Comparison of ENCODE assay signal across 16 mouse cellular contexts in the genomic region with DNA sequence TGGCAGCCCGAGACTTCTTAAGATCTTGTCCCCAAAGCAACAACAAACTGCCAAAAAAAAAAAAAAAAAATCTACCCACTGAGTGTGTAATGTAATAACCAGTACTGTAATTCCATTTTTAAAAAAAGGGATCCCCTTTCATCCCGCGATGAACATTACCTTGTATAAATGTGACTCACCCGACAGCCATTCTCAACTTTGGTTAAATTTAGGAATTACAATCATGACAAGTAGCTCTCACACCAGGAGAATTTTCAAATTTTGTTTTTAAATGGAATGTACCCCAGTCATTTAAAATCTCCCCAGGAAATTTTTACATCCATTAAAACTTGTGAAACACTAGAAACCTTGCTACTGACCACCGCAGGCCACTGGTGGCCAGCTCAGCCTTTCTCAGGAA. TPM values are rescaled to one million over a fixed set of nuclear protein-coding genes. Genes with fewer than 3 reads are reported as not detected.
DNase-seq lines count a peak whose midpoint lies in the region; ATAC-seq and TF ChIP-seq lines count a peak whose summit lies in the region.
"Had no signal": no experiment of that assay in that cellular context is flagged by ENCODE, and none has a peak within 500 bp of the region (broad histone marks: within the 10 kb centered on the region; RNA-seq: fewer than 3 reads in every experiment).

No protein-coding gene starts in this region.

- TF ChIP-seq CTCF in kidney, postnatal 0 days (IDR thresholded peaks at IDR 0.05; ENCODE audit: low read depth): no peak
- TF ChIP-seq CTCF in MEL (IDR thresholded peaks at IDR 0.05 in 2 of 3, conservative IDR thresholded peaks at IDR 0.05 in 1 of 3; ENCODE audit: control insufficient read depth in 1 of 3, insufficient read depth in 1 of 3, low read depth in 2 of 3, low read length in 3 of 3, poor library complexity in 1 of 3, severe bottlenecking in 1 of 3): no peak

- WGBS in kidney, postnatal 0 days: 72% methylated on average over 5 of the region's 5 CpGs
- WGBS in embryonic facial prominence, embryonic 10.5 days: 92% methylated on average over 5 of the region's 5 CpGs
- 75% methylated on average over 5 of the region's 5 CpGs for WGBS in limb, embryonic 11.5 days

- TF ChIP-seq POLR2A in MEL (IDR thresholded peaks at IDR 0.05; ENCODE audit: control insufficient read depth in 1 of 2, insufficient read depth in 1 of 2, low read depth in 1 of 2, low read length in 2 of 2, poor library complexity in 1 of 2): no peak

- H3K4me2 ChIP-seq in kidney, postnatal 0 days (ENCODE audit: low read length): peak overlapping the region; percentile 22; the same call in 1 of the 2 replicates
- no peak overlapping the region for H3K4me2 ChIP-seq in limb, embryonic 11.5 days (ENCODE audit: low read depth, severe bottlenecking)
- H3K4me2 ChIP-seq: heart, embryonic 11.5 days; hindbrain, embryonic 13.5 days; neural tube, embryonic 13.5 days had no signal

- 0 out of 2 replicates have a peak overlapping the region, but pooled peaks have one; percentile 42 for H3K27ac ChIP-seq in kidney, postnatal 0 days
- no peak overlapping the region for H3K27ac ChIP-seq in MEL (ENCODE audit: control insufficient read depth, low read depth, low read length)
- H3K27ac ChIP-seq in embryonic facial prominence, embryonic 10.5 days (replicated peaks): peak overlapping the region; percentile 44; the same call in 1 of the 2 replicates
- H3K27ac ChIP-seq in limb, embryonic 11.5 days (replicated peaks; ENCODE audit: low read depth, low read length): 0 out of 2 replicates have a peak overlapping the region, but pooled peaks have one; percentile 42
- H3K27ac ChIP-seq: hindbrain, embryonic 13.5 days; macrophage; midbrain, embryonic 10.5 days; neural tube, embryonic 13.5 days had no signal

- H3K4me1 ChIP-seq in kidney, postnatal 0 days (replicated peaks; ENCODE audit: insufficient read depth, low read length): peaks cover 8% of the 10 kb centered on the region; the same call in 1 of the 2 replicates
- H3K4me1 ChIP-seq in MEL (ENCODE audit: control insufficient read depth in 1 of 2, insufficient read depth in 2 of 2, low read length in 2 of 2): no peaks in the 10 kb centered on the region
- H3K4me1 ChIP-seq in embryonic facial prominence, embryonic 10.5 days: peaks cover 22% of the 10 kb centered on the region
- peaks cover 16% of the 10 kb centered on the region for H3K4me1 ChIP-seq in limb, embryonic 11.5 days (ENCODE audit: control insufficient read depth, insufficient read depth, low read length)
- H3K4me1 ChIP-seq: hindbrain, embryonic 13.5 days; midbrain, embryonic 10.5 days had no signal

- no peak for DNase-seq in kidney, postnatal 0 days (ENCODE audit: low spot score)
- DNase-seq in kidney, adult 8-10 months: no peak
- DNase-seq in MEL (ENCODE audit: low read depth, low spot score): no peak
- no peak for DNase-seq in embryonic facial prominence, embryonic 10.5 days (ENCODE audit: low spot score)
- DNase-seq in limb, embryonic 11.5 days (ENCODE audit: low spot score): no peak
- DNase-seq in testis, postnatal 10 days (ENCODE audit: low spot score): no peak
- no peak for DNase-seq in right cerebral cortex, postnatal 14 days
- DNase-seq in adrenal gland, postnatal 25 days: no peak
- DNase-seq: thymus, adult 2 months had no signal

- no peaks in the 10 kb centered on the region for H3K27me3 ChIP-seq in kidney, postnatal 0 days (ENCODE audit: insufficient read depth, low read length)
- H3K27me3 ChIP-seq in MEL (ENCODE audit: control insufficient read depth in 1 of 2, insufficient read depth in 2 of 2, low read length in 2 of 2): peaks cover 2 to 11% of the 10 kb centered on the region in 2 experiments
- no peaks in the 10 kb centered on the region for H3K27me3 ChIP-seq in embryonic facial prominence, embryonic 10.5 days (replicated peaks; ENCODE audit: low read depth, poor library complexity, severe bottlenecking)
- H3K27me3 ChIP-seq in limb, embryonic 11.5 days (ENCODE audit: control insufficient read depth, insufficient read depth, low read length): no peaks in the 10 kb centered on the region
- H3K27me3 ChIP-seq: hindbrain, embryonic 13.5 days; neural tube, embryonic 13.5 days had no signal

- no peak overlapping the region for H3K4me3 ChIP-seq in kidney, postnatal 0 days (replicated peaks; ENCODE audit: low read depth, low read length)
- H3K4me3 ChIP-seq in MEL (ENCODE audit: control insufficient read depth in 1 of 2, insufficient read depth in 1 of 2, low read depth in 2 of 2, low read length in 2 of 2): peak overlapping the region in 1 of 2 experiments; percentile 57; a peak in 1 of 4 replicates
- no peak overlapping the region for H3K4me3 ChIP-seq in embryonic facial prominence, embryonic 10.5 days
- H3K4me3 ChIP-seq in limb, embryonic 11.5 days (ENCODE audit: low read depth, low read length): no peak overlapping the region
- H3K4me3 ChIP-seq: hindbrain, embryonic 13.5 days; midbrain, embryonic 10.5 days; neural tube, embryonic 13.5 days had no signal

- no peak for TF ChIP-seq EP300 in MEL (IDR thresholded peaks at IDR 0.05; ENCODE audit: low read depth in 1 of 2, low read length in 2 of 2)

- no peaks in the 10 kb centered on the region for H3K79me2 ChIP-seq in MEL (ENCODE audit: control insufficient read depth, insufficient read depth, low read length, poor library complexity)

- ATAC-seq in kidney, postnatal 0 days (replicated peaks; ENCODE audit: low FRiP score, low read depth): no peak
- ATAC-seq in limb, embryonic 11.5 days (ENCODE audit: insufficient number of reproducible peaks, low FRiP score, low TSS enrichment, low read depth): no peak
- ATAC-seq: forebrain, embryonic 16.5 days; inflammation-experienced regulatory T-cells, adult 6 months had no signal

- no peaks in the 10 kb centered on the region for H3K36me3 ChIP-seq in kidney, postnatal 0 days (ENCODE audit: insufficient read depth, low read length)
- no peaks in the 10 kb centered on the region; a peak in 1 of 4 replicates for H3K36me3 ChIP-seq in MEL (ENCODE audit: control insufficient read depth in 1 of 2, insufficient read depth in 2 of 2, low read length in 2 of 2)
- no peaks in the 10 kb centered on the region for H3K36me3 ChIP-seq in embryonic facial prominence, embryonic 10.5 days (replicated peaks)
- no peaks in the 10 kb centered on the region for H3K36me3 ChIP-seq in limb, embryonic 11.5 days (ENCODE audit: control insufficient read depth, insufficient read depth, low read length)
- H3K36me3 ChIP-seq: hindbrain, embryonic 13.5 days; midbrain, embryonic 10.5 days; neural tube, embryonic 13.5 days had no signal

- H3K9me3 ChIP-seq in kidney, postnatal 0 days (replicated peaks; ENCODE audit: low read length): no peaks in the 10 kb centered on the region
- no peaks in the 10 kb centered on the region for H3K9me3 ChIP-seq in MEL (replicated peaks; ENCODE audit: insufficient read depth, low read length)
- no peaks in the 10 kb centered on the region for H3K9me3 ChIP-seq in embryonic facial prominence, embryonic 10.5 days
- no peaks in the 10 kb centered on the region for H3K9me3 ChIP-seq in limb, embryonic 11.5 days (ENCODE audit: control insufficient read depth, low read length)
- H3K9me3 ChIP-seq: hindbrain, embryonic 13.5 days; midbrain, embryonic 10.5 days; neural tube, embryonic 13.5 days had no signal

- no peak for TF ChIP-seq RAD21 in MEL (IDR thresholded peaks at IDR 0.05; ENCODE audit: low read depth, low read length)

- no peak overlapping the region for H3K9ac ChIP-seq in kidney, postnatal 0 days (ENCODE audit: low read depth, low read length)
- H3K9ac ChIP-seq in MEL (ENCODE audit: control insufficient read depth, low read depth, low read length, poor library complexity, severe bottlenecking): no peak overlapping the region
- H3K9ac ChIP-seq in limb, embryonic 11.5 days (ENCODE audit: low read length): no peak overlapping the region
- H3K9ac ChIP-seq: hindbrain, embryonic 13.5 days; neural tube, embryonic 13.5 days had no signal

TF ChIP-seq in MEL, 35 proteins besides CTCF, POLR2A, EP300 and RAD21:
- no peak for TF ChIP-seq ZMIZ1 (IDR thresholded peaks at IDR 0.05; ENCODE audit: low read depth, low read length)
- TF ChIP-seq ZNF384 (IDR thresholded peaks at IDR 0.05; ENCODE audit: low read depth, low read length): peak; percentile 12; the same call in 1 of the 2 replicates

RNA-seq across cellular contexts. Expression of gene Itgav, which starts 10.3 kb away (rescaled TPM):
- polyA plus RNA-seq in kidney, postnatal 0 days (2015; fragmentation: Nextera tagmentation; extraction: Ambion mirVana): 164 and 165 TPM in 2 replicates
- total RNA-seq in MEL (2012; rRNA removed): 6.5 and 9.7 TPM in 2 replicates
- 1 to 10 TPM in 1 of 2 experiments, not detected in 1; 7.2 TPM for polyA plus RNA-seq in MEL (2012; ENCODE audit: insufficient read depth in 1 of 2, insufficient read length in 2 of 2, low read depth in 1 of 2, low replicate concordance in 2 of 2, missing spikeins in 1 of 2)
- 54.0 and 55.7 TPM in 2 replicates for polyA plus RNA-seq in embryonic facial prominence, embryonic 10.5 days (2016; fragmentation: Nextera tagmentation; extraction: Ambion mirVana)
- 66.3 and 78.2 TPM in 2 replicates for polyA plus RNA-seq in limb, embryonic 11.5 days (2014; fragmentation: Nextera tagmentation; extraction: Ambion mirVana)
- 107 and 124 TPM in 2 replicates for total RNA-seq in adrenal gland, postnatal 25 days (2021)
